Mouse (Mus musculus) liver, embryonic 16.5 days (tissue): ENCODE results near the gene Vegfc. TPM values are rescaled to one million over a fixed set of nuclear protein-coding genes. Genes with fewer than 3 reads are reported as not detected.

ENCODE experiments used
- ATAC-seq: fragments of 200-750 bp; cut with Nextera tagmentation; 2 replicates; pipeline ENCODE4 v1.8.0; 2017; ENCODE audit warnings: low read depth, mild to moderate bottlenecking, moderate number of reproducible peaks, moderate library complexity
- H3K27ac ChIP-seq: fragments of 300-500 bp; sonication (generic); 2 replicates; pipeline ENCODE4 v1.5.1; 2014; ENCODE audit warnings: mild to moderate bottlenecking, low read length
- H3K27me3 ChIP-seq: fragments of 300-500 bp; sonication (generic); 2 replicates; pipeline ENCODE4 v1.6.1; 2014; ENCODE audit warnings: low read depth, low read length, mixed read lengths; ENCODE audit not compliant: control insufficient read depth, insufficient read depth
- H3K36me3 ChIP-seq: fragments of 300-500 bp; sonication (generic); 2 replicates; pipeline ENCODE4 v1.6.1; 2014; ENCODE audit warnings: mild to moderate bottlenecking; ENCODE audit not compliant: control insufficient read depth, insufficient read depth
- H3K4me1 ChIP-seq: fragments of 300-500 bp; sonication (generic); 2 replicates; pipeline ENCODE4 v1.6.1; 2014; ENCODE audit warnings: low read depth, low read length, mixed read lengths; ENCODE audit not compliant: control insufficient read depth
- H3K4me2 ChIP-seq: fragments of 300-500 bp; sonication (generic); 2 replicates; pipeline ENCODE4 v1.6.1; 2014; ENCODE audit warnings: low read depth, low read length, mixed read lengths
- H3K4me3 ChIP-seq: fragments of 300-500 bp; sonication (generic); 2 replicates; pipeline ENCODE4 v1.5.1; 2014; ENCODE audit warnings: low read depth, mild to moderate bottlenecking, low read length
- H3K9ac ChIP-seq: fragments of 300-500 bp; sonication (generic); 2 replicates; pipeline ENCODE4 v1.6.1; 2014; ENCODE audit warnings: low read depth, low read length
- H3K9me3 ChIP-seq: fragments of 300-500 bp; sonication (generic); replicated peaks from 2 replicates; pipeline ENCODE4 v1.6.1; 2016; ENCODE audit warnings: low read length; ENCODE audit not compliant: control insufficient read depth
- WGBS: fragments of 180-500 bp; shearing (Covaris S2); extraction: QIAGEN DNeasy Blood & Tissue Kit; methylation state at CpG from one replicate; pipeline ENCODE4 v1.1.7; 2014; ENCODE audit not compliant: insufficient replicate concordance; 5-methylcytosine and 5-hydroxymethylcytosine counted together
- polyA plus RNA-seq: library from polyadenylated mRNA; unstranded; fragments of >200 nt; fragmentation: Nextera tagmentation; extraction: Ambion mirVana; gene quantifications from 2 replicates; pipeline ENCODE4 v1.2.1, GENCODE M21; 2015

Gene Vegfc
- polyA plus RNA-seq, 1 experiment from 2014 or later = 0.99 TPM

DNA sequence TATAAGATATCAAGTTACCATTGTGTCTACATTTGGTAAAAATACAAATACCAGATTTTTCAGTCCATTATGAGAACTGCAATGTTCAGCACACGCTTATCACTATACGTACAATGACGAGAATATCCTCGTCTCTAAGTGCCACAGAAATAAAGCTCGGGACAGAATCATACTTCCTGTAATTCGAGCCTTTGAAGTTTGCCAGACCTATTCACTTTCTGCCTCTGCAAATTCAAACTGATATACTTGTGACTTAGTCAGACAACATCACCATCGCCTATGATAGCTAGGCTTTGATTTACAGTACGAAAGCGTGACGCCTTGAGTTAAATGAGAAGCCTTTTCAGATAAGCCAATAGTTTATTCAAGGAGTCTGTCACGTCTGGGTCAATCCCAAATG lies 1.6 kb downstream of the Vegfc start:
- ATAC-seq = no peak
- H3K27ac ChIP-seq = no peak overlapping the region
- WGBS = 11% methylated on average over 11 of the region's 11 CpGs
- no peak overlapping the region for H3K9ac ChIP-seq
- H3K4me1 ChIP-seq = no peaks in the 10 kb centered on the region
- peaks cover 16% of the 10 kb centered on the region for H3K27me3 ChIP-seq
- H3K9me3 ChIP-seq = no peaks in the 10 kb centered on the region
- 0 out of 2 replicates have a peak overlapping the region, but pooled peaks have one; percentile 2 for H3K4me3 ChIP-seq
- H3K4me2 ChIP-seq = peak overlapping the region; percentile 31
- no peaks in the 10 kb centered on the region for H3K36me3 ChIP-seq

DNA sequence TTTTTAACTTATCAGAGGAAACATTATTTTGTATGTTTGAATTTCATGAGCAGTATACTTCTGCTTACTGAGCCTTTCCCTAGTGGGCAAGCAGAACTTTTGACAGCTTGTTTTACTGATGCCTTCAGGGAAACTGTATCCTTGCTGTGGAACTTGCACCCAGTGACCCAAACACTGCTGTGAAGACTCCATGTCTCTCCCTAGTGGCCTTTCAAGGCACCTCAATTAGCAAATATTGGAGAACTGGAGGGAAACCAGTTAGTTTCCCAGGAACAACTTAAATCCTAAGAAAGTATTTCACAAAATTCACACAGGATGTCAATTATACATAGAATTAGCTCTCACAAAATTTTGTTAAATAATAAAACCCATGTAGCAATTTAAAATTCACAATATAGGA lies 2.2 kb downstream of the Vegfc start:
- Histone ChIP-seq H3K9me3 (no peaks in the 10 kb centered on the region), H3K4me3 (no peak overlapping the region), H3K4me1 (no peaks in the 10 kb centered on the region), H3K9ac (no peak overlapping the region), H3K27ac (no peak overlapping the region), H3K27me3 (peaks cover 16% of the 10 kb centered on the region), H3K36me3 (no peaks in the 10 kb centered on the region), H3K4me2 (no peak overlapping the region)
- ATAC-seq = no peak

DNA sequence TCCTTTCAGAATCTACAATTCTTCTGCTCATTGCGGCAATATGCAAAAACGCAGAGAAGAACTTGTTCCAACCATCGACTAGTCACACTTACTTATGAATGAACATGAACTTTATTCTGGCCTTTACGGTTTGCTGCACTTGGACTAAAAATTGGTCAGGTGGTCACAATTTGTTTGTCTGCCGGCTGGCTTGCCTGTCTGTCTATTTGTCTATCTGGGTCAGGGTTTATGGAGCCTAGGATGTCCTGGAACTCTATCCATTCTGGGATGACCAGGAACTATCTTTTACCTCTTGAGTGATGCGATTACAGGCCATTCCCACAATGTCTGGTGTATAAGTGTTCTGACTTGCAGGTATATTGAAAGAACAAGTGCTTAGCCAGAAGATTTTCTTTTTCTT lies 8.5 kb downstream of the Vegfc start:
- Histone ChIP-seq H3K4me3 (no peak overlapping the region), H3K4me1 (no peaks in the 10 kb centered on the region), H3K27me3 (no peaks in the 10 kb centered on the region), H3K9me3 (no peaks in the 10 kb centered on the region), H3K27ac (no peak overlapping the region), H3K36me3 (no peaks in the 10 kb centered on the region), H3K9ac (no peak overlapping the region), H3K4me2 (no peak overlapping the region)
- no peak for ATAC-seq
- 44% methylated on average over 6 of the region's 6 CpGs for WGBS

DNA sequence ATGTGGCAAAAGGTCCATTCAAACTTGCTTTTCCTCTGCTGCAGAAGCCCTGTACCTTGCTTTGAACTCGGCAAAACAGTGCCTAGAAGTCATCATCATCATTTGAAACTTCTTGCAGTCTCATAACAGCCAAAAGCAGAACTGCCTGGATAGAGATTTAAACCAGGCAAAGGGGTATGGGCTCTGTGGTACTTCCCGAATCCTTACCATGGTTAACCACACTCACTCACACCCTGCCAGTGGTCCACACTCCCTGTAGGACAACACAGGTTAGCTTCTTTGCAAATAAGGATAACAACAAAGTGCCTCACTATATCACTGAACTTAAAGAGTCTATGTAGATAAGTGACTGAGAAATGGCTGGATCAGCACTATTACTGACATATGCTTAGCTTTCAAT lies 9.7 kb downstream of the Vegfc start:
- H3K27ac ChIP-seq = no peak overlapping the region
- H3K36me3 ChIP-seq = no peaks in the 10 kb centered on the region
- H3K27me3 ChIP-seq = no peaks in the 10 kb centered on the region
- H3K4me1 ChIP-seq = no peaks in the 10 kb centered on the region
- ATAC-seq = no peak
- no peak overlapping the region for H3K9ac ChIP-seq
- H3K9me3 ChIP-seq = no peaks in the 10 kb centered on the region
- no peak overlapping the region for H3K4me2 ChIP-seq
- 23% methylated on average over 2 of the region's 2 CpGs for whole genome bisulfite sequencing
- H3K4me3 ChIP-seq = no peak overlapping the region

DNA sequence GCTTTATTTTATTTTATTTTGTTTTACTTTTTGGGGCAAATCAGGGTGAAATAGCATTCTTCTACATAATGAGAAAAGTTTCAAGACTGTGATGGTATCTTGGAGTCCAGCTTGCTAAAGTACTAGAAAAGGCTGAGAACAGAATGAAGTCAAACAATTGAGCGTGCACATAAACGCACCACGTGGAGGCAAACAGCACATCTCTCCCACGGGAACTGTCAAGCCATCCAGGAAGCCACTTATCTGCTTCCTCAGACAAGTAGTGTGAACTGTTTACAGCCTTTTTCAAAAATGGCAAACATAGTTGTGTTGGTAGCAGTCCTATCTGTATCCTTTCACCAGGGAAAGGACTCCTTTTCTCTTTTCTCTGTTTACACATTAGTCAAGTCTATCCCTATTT lies 11.8 kb downstream of the Vegfc start:
- H3K27ac ChIP-seq = no peak overlapping the region
- no peak for ATAC-seq
- H3K9ac ChIP-seq = no peak overlapping the region
- no peak overlapping the region for H3K4me2 ChIP-seq
- no peak overlapping the region for H3K4me3 ChIP-seq
- H3K9me3 ChIP-seq = no peaks in the 10 kb centered on the region
- H3K4me1 ChIP-seq = no peaks in the 10 kb centered on the region
- no peaks in the 10 kb centered on the region for H3K27me3 ChIP-seq
- no peaks in the 10 kb centered on the region for H3K36me3 ChIP-seq
- WGBS = 24% methylated on average over 4 of the region's 4 CpGs

DNA sequence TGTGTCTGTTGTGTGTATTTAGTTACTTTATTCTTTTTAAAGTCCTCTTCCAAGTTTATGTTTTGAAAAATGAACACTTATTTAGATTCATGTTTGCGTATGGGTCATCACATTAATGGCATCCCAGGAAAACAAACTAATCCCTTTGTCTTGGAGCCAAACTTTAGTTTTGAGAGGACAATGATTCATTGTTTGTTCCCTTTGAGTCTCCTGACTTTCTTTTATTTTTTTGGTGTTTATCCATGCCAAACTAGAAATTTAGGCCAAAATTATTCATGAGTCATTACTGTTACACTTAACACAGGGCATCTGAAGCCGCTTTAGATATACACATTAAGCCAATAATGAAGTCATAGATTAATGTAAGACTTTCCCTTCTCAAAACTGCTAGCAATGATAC lies 12.5 kb downstream of the Vegfc start:
- Histone ChIP-seq H3K9me3 (no peaks in the 10 kb centered on the region), H3K36me3 (no peaks in the 10 kb centered on the region), H3K4me3 (no peak overlapping the region), H3K9ac (no peak overlapping the region), H3K27me3 (no peaks in the 10 kb centered on the region), H3K4me1 (no peaks in the 10 kb centered on the region), H3K27ac (no peak overlapping the region), H3K4me2 (no peak overlapping the region)
- no peak for ATAC-seq
- WGBS = 65% methylated on average over 2 of the region's 2 CpGs

DNA sequence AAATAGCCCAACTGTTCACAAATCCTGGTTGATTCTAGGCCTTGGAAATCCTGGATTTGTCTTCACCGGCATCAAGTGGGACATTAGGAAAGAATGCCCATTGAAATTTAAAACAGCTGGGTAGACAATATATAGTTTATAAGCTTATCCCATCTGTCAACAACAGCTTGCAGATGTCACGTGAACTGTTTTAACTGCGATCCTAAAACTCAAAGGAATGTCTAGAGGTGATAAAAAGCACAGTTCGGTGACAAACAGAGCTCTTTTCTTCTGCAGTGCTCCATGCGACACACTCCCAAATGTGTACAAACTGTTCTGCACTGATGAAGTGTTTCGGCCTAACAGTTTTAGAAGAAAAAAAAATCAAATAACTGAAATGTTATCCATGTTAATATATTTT lies 22.7 kb downstream of the Vegfc start:
- Histone ChIP-seq H3K4me1 (no peaks in the 10 kb centered on the region), H3K9me3 (no peaks in the 10 kb centered on the region), H3K4me3 (no peak overlapping the region), H3K27ac (no peak overlapping the region), H3K27me3 (no peaks in the 10 kb centered on the region), H3K9ac (no peak overlapping the region), H3K36me3 (no peaks in the 10 kb centered on the region), H3K4me2 (no peak overlapping the region)
- ATAC-seq = no peak
- WGBS = 60% methylated on average over 6 of the region's 6 CpGs

DNA sequence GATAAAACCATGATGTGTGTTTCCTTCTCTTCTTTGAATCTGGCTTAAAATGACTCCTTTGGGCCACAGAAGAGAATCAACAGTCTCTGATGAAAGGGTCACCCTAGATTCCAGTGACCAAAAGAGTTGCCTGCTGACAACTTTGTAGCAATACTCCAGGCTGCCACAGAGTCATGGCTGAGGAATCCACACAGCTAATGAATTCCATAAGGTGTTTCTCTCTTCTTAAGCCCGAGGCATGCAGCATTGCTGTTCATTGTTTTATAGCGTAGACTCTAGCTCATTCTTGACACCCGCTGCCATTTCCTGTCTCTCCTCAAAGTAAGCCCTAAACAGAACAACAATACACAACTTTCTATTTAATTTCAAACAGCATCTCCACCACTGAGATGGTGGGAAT lies 37.2 kb downstream of the Vegfc start:
- no peak overlapping the region for H3K4me3 ChIP-seq
- no peak for ATAC-seq
- no peaks in the 10 kb centered on the region for H3K36me3 ChIP-seq
- H3K9ac ChIP-seq = no peak overlapping the region
- WGBS = 45% methylated on average over 3 of the region's 3 CpGs
- no peaks in the 10 kb centered on the region for H3K4me1 ChIP-seq
- H3K9me3 ChIP-seq = no peaks in the 10 kb centered on the region
- no peak overlapping the region for H3K4me2 ChIP-seq
- H3K27ac ChIP-seq = no peak overlapping the region
- H3K27me3 ChIP-seq = no peaks in the 10 kb centered on the region

DNA sequence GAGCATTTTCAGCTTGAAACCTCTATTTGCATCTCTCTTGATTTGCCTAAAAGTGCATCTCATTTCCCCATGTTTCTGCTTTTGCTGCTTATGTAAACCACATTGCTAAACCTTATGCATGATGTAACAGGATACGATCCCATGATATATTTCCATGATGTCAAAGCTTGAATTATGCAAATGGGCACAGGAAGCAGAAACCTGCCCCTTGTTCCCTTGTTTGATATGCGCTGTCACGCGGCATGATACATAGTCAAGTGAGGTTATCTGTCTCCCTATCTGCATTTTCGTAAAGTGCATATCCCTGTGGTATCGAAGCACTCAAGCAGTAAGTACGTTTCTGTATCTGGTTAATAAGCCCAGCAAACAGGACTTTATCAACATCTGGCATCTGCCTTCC lies 42.7 kb downstream of the Vegfc start:
- H3K9me3 ChIP-seq = no peaks in the 10 kb centered on the region
- H3K4me1 ChIP-seq = no peaks in the 10 kb centered on the region
- no peaks in the 10 kb centered on the region for H3K36me3 ChIP-seq
- no peak overlapping the region for H3K9ac ChIP-seq
- ATAC-seq = no peak
- no peak overlapping the region for H3K4me3 ChIP-seq
- no peak overlapping the region for H3K27ac ChIP-seq
- H3K4me2 ChIP-seq = no peak overlapping the region
- 62% methylated on average over 7 of the region's 7 CpGs for WGBS
- no peaks in the 10 kb centered on the region for H3K27me3 ChIP-seq

DNA sequence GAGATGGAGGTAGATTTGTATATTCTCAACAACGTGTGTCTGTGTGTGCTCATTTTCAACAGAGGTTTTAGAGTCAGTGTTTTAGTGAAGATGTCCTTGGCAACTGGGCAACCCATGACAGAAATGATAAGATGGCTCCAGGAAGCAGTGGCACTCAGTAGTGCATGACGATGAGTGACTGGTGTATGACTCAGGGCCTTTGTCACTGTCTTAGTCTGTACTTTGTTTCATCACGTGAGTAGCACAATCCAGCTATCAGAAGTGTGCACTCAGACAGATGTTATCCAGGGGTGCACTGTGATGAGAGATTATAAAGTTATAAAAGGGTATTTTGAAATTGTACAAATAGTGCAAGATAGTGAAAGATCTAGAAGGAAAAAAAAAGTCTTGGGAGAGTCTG lies 44.5 kb downstream of the Vegfc start:
- Histone ChIP-seq H3K4me1 (no peaks in the 10 kb centered on the region), H3K9me3 (no peaks in the 10 kb centered on the region), H3K4me2 (no peak overlapping the region), H3K4me3 (no peak overlapping the region), H3K36me3 (no peaks in the 10 kb centered on the region), H3K27ac (no peak overlapping the region), H3K27me3 (no peaks in the 10 kb centered on the region), H3K9ac (no peak overlapping the region)
- ATAC-seq = no peak
- WGBS = 39% methylated on average over 3 of the region's 3 CpGs
